Mouse (Mus musculus): ENCODE results near the gene Tet2. TPM values are rescaled to one million over a fixed set of nuclear protein-coding genes. Genes with fewer than 3 reads are reported as not detected.

The Tet2 gene
- polyA plus RNA-seq, 1 experiment from 2014 or later, result 14.5 TPM

DNA sequence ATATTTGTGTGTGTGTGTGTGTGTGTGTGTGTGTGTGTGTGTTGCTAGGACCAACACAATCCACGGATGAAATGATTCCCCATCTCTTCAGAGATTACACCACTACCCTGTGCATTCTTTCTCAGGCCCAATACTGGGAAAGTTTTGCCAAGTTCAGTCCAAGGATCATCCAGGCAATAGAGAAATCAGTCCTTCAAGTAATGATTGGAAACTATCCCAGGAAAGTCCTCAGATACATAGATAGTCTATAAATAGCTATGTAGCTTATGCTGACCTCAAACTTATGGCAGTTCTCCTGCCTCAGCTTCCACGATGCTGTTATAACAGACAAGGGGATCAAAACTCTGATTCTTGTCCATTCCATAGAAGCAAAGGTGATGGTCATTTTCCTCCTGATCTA is 13.8 kb downstream of the Tet2 start:
- H3K9ac ChIP-seq, result no peak overlapping the region
- H3K4me2 ChIP-seq, result no peak overlapping the region
- H3K27ac ChIP-seq, result no peak overlapping the region
- H3K36me3 ChIP-seq, result no peaks in the 10 kb centered on the region
- 0 out of 2 replicates have a peak, but pooled peaks cover 12% of the 10 kb centered on the region for H3K4me1 ChIP-seq
- 63% methylated on average over 2 of the region's 2 CpGs for WGBS
- no peak for ATAC-seq (ENCODE audit: insufficient read depth, low FRiP score, low read depth)
- H3K4me3 ChIP-seq (replicated peaks), result no peak overlapping the region
- no peaks in the 10 kb centered on the region for H3K9me3 ChIP-seq
- H3K27me3 ChIP-seq (replicated peaks), result no peaks in the 10 kb centered on the region

DNA sequence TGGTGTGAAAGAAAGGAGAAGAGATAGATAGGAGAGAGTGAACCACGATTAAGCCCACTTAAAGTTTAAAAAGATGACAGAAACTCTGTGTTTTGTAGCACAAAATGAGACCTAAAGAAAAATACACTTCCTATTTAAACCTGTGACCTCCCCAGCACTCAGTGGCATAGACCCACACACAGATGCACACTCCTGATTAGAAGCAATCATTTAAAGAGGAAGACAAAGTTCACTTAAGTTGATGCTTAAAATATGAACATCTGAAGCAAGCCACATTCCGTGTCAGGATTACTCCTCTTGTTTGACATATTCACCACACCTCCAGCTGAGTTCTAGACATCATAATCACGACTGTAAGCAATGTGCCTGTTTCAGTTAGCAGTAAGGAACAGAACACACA is 14.3 kb downstream of the Tet2 start:
- 52% methylated on average over 3 of the region's 3 CpGs for WGBS
- no peak for ATAC-seq (ENCODE audit: insufficient read depth, low FRiP score, low read depth)
- no peaks in the 10 kb centered on the region for H3K36me3 ChIP-seq

DNA sequence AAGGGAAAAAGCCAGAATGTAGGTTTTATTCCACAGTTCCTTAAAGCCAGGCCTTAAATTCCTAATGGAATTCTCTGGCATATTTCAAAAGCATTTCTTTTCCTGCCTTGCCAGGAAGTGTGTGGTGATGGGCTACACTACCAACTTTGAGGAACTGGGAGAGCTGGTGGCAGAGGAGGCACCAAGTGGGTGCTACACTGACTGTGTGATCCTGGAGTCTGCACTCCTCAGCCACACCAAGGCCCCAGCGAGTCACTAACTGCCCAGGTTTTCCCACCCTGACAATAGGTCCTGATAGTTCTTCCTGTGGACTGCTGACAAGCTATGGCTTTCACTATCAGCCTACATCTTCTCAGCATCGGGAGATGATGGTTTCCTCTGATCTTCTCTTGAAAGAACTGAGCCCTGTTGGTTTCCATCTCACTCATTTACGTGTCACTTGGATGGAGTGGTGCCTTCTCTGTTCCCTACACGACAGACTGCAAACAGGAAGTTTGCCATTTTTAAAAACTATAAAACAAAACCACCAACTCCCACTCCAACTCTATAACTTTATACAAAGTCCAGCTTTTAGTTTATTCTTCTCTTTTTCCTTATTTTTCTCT is 18.7 kb downstream of the Tet2 start:
- H3K4me1 ChIP-seq, result no peaks in the 10 kb centered on the region
- H3K36me3 ChIP-seq, result no peaks in the 10 kb centered on the region
- no peak for ATAC-seq (ENCODE audit: insufficient read depth, low FRiP score, low read depth)
- H3K4me2 ChIP-seq, result no peak overlapping the region
- H3K4me3 ChIP-seq (replicated peaks), result no peak overlapping the region
- H3K9ac ChIP-seq, result no peak overlapping the region
- H3K9me3 ChIP-seq, result no peaks in the 10 kb centered on the region
- no peaks in the 10 kb centered on the region for H3K27me3 ChIP-seq (replicated peaks)
- 72% methylated on average over 4 of the region's 4 CpGs for WGBS
- H3K27ac ChIP-seq, result no peak overlapping the region

More for the DNA sequence above, 14.3 kb downstream of the Tet2 start:
- Histone ChIP-seq H3K4me3 (replicated peaks) (no peak overlapping the region), H3K4me1 (0 out of 2 replicates have a peak, but pooled peaks cover 10% of the 10 kb centered on the region), H3K4me2 (no peak overlapping the region), H3K9ac (no peak overlapping the region), H3K27me3 (replicated peaks) (no peaks in the 10 kb centered on the region), H3K27ac (no peak overlapping the region), H3K9me3 (no peaks in the 10 kb centered on the region)

DNA sequence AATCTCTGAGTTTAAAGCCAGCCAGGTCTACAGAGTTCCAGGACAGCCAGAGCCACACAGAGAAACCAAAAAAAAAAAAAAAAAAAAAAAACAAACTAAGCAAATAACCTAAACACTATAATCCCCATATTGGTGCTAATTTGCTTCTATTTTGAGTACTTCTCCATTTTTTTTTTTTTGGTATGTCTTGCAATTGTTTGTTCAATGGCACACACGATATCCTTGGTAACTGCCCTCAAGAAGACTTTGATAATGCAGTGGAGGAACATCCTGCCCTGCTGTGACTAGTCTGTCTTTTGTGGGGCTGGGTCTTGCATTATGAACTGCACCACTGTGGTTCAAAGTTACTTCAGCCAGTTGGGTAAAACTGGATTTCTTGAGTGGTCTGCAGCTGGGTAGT is 19.4 kb downstream of the Tet2 start:
- H3K36me3 ChIP-seq, result no peaks in the 10 kb centered on the region
- no peaks in the 10 kb centered on the region for H3K9me3 ChIP-seq
- 72% methylated on average over 1 of the region's 1 CpGs for WGBS
- H3K9ac ChIP-seq, result no peak overlapping the region
- ATAC-seq (ENCODE audit: insufficient read depth, low FRiP score, low read depth), result no peak
- H3K27me3 ChIP-seq (replicated peaks), result no peaks in the 10 kb centered on the region
- no peaks in the 10 kb centered on the region for H3K4me1 ChIP-seq
- no peak overlapping the region for H3K4me2 ChIP-seq
- no peak overlapping the region for H3K27ac ChIP-seq
- H3K4me3 ChIP-seq (replicated peaks), result no peak overlapping the region

DNA sequence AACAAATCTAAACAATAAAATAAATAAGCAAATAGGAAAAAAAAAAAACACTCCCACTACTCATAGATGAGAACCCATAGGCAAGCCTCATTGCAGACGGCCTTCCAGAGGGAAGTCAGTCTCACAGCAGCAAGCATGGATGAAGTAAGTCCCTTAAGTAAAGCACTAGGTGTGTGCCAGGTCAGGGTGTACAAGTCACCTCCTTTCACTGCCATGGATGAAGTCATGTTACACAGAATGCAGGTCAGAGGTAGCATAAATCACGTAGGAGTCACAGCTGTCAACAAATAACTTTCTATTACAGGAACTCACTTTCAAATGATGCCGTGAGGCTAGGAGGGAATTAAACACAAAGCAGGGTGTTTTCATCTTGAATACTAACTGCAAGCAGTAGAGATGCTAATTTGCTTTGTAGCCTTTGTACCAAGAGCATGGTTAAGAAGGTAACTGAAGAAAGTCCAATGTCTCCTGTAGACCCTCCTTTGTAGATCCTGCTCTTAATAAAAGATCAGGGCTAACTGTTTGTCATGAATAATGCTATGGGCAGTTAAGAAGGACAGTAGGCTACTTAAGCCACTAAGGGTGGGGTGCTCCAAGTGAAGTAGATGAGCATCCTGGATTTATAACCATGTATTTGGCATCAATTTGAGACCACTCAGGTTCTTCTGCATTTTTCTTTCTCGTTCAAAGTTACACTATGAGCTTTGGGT is 20.4 kb downstream of the Tet2 start:
- WGBS, result 80% methylated on average over 4 of the region's 4 CpGs
- no peaks in the 10 kb centered on the region for H3K27me3 ChIP-seq (replicated peaks)
- no peaks in the 10 kb centered on the region for H3K4me1 ChIP-seq
- no peak overlapping the region for H3K4me3 ChIP-seq (replicated peaks)
- no peak overlapping the region for H3K27ac ChIP-seq
- no peak overlapping the region for H3K4me2 ChIP-seq
- no peaks in the 10 kb centered on the region for H3K9me3 ChIP-seq
- ATAC-seq (ENCODE audit: insufficient read depth, low FRiP score, low read depth), result no peak
- H3K36me3 ChIP-seq, result no peaks in the 10 kb centered on the region
- no peak overlapping the region for H3K9ac ChIP-seq

DNA sequence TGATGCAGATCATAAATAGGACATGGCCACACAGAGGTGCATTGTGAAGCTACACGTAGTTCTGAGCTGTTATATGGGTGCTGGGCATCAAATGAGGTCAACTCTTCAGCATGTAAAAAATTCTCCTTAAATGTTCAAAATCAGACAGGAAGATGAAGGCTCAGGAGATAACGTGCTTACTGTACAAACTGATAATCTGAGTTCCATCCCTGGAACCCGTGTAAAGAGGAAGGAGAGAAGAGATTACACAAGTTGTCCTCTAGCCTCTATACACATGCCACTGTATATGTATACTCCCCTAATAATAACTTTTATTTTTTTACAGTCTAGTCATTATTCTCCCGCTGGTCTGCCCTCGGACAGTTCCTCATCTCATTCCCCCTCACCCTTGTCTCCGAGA is 21.7 kb downstream of the Tet2 start:
- no peaks in the 10 kb centered on the region for H3K27me3 ChIP-seq (replicated peaks)
- no peak overlapping the region for H3K4me2 ChIP-seq
- no peaks in the 10 kb centered on the region for H3K36me3 ChIP-seq
- H3K27ac ChIP-seq, result no peak overlapping the region
- no peak for ATAC-seq (ENCODE audit: insufficient read depth, low FRiP score, low read depth)
- WGBS, result 77% methylated on average over 6 of the region's 6 CpGs
- no peaks in the 10 kb centered on the region for H3K9me3 ChIP-seq
- H3K9ac ChIP-seq, result no peak overlapping the region
- H3K4me1 ChIP-seq, result no peaks in the 10 kb centered on the region
- H3K4me3 ChIP-seq (replicated peaks), result no peak overlapping the region

DNA sequence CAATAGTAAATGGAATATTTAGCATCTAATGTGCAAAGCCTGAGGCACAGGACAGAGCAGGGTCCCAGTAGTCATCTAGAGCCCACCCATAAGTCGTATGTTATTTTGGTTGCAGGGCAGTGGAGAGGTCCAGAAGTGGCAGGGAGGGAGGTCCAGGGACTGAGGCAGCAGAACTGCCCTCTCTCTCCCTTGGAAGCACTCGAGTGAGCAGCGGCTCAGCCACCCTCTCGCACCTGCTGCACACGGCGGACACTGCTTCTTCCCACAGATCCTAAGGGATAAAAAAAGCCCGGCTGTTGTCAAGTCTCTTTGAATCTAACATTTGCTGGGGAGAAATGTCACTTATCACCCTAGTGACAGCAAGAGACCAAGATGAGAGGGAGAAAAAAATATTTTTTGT is 22.6 kb downstream of the Tet2 start:
- H3K27ac ChIP-seq, result no peak overlapping the region
- no peaks in the 10 kb centered on the region for H3K4me1 ChIP-seq
- 74% methylated on average over 7 of the region's 7 CpGs for WGBS
- no peak for ATAC-seq (ENCODE audit: insufficient read depth, low FRiP score, low read depth)
- H3K27me3 ChIP-seq (replicated peaks), result no peaks in the 10 kb centered on the region
- H3K4me3 ChIP-seq (replicated peaks), result no peak overlapping the region
- no peak overlapping the region for H3K9ac ChIP-seq
- no peaks in the 10 kb centered on the region for H3K36me3 ChIP-seq
- no peaks in the 10 kb centered on the region for H3K9me3 ChIP-seq
- H3K4me2 ChIP-seq, result no peak overlapping the region

DNA sequence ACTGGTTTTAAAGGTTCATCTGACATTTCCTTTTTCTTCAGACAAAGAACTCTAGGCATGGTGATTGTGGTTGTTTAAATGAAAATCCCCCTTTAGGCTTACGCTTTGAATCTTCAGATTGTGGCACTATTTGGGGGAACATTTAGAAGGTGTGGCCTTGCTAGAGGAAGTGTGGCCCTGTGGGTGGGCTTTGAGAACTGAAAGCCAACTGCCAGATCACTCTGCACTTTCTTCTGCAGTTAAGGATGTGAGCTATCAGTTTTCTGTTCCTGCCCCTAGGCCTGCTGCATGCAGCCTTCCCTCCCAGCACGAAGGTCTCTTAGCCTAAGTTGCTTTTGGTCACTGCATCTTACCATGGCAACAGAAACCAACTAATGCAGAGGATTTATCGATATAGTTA is 26.1 kb downstream of the Tet2 start:
- no peak overlapping the region for H3K27ac ChIP-seq
- no peak for ATAC-seq (ENCODE audit: insufficient read depth, low FRiP score, low read depth)
- 87% methylated on average over 3 of the region's 3 CpGs for WGBS
- no peaks in the 10 kb centered on the region for H3K27me3 ChIP-seq (replicated peaks)
- H3K4me2 ChIP-seq, result no peak overlapping the region
- H3K4me3 ChIP-seq (replicated peaks), result no peak overlapping the region
- no peak overlapping the region for H3K9ac ChIP-seq
- H3K4me1 ChIP-seq, result no peaks in the 10 kb centered on the region
- H3K36me3 ChIP-seq, result no peaks in the 10 kb centered on the region
- H3K9me3 ChIP-seq, result no peaks in the 10 kb centered on the region

DNA sequence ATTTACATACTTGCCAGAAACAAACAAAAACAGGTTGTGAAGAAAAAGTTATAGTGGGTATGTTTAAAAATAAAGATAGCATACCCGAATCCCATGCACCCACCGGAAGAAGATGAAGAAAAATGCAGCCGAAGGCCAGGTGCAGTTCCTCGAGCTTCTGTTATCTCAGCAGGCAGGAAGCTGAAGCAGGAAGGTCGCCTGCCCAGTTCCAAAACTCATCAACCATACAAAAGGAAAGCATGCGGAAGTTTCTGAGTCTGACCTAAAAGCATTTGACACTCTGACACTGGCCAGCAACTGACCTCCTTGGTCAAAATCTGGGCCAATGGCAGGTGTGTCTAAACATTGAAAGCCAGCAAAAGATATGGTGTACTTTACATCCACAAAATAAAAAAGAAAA is 26.8 kb downstream of the Tet2 start:
- ATAC-seq (ENCODE audit: insufficient read depth, low FRiP score, low read depth), result no peak

DNA sequence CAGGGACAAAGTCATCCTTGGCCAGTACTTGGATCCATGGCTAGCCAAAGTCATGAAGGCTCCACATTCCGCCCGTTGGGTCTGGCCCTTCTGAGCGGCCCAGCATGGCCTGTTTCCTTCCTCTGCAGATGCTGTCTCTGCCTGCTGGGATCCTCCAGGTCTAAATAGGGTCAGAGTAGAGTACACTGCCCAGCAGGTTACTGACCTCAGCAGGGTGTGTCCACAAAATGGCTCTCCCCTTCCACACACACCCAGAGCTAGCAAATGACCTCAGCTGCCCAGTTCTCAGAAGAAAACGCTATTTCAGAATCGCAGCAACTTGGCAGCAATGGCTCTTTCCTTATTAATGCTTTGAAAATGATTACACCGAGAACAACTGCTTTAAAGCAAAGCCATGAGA is 27.5 kb downstream of the Tet2 start:
- no peak overlapping the region for H3K9ac ChIP-seq
- no peak overlapping the region for H3K4me3 ChIP-seq (replicated peaks)
- no peak overlapping the region for H3K4me2 ChIP-seq
- H3K27ac ChIP-seq, result no peak overlapping the region
- H3K36me3 ChIP-seq, result peaks cover 3% of the 10 kb centered on the region; the same call in 1 of the 2 replicates
- H3K27me3 ChIP-seq (replicated peaks), result no peaks in the 10 kb centered on the region
- H3K4me1 ChIP-seq, result no peaks in the 10 kb centered on the region
- WGBS, result 83% methylated on average over 6 of the region's 6 CpGs
- no peak for ATAC-seq (ENCODE audit: insufficient read depth, low FRiP score, low read depth)
- H3K9me3 ChIP-seq, result no peaks in the 10 kb centered on the region

More for the DNA sequence above, 26.8 kb downstream of the Tet2 start:
- 82% methylated on average over 6 of the region's 6 CpGs for WGBS
- H3K27ac ChIP-seq, result no peak overlapping the region
- no peak overlapping the region for H3K4me2 ChIP-seq
- H3K27me3 ChIP-seq (replicated peaks), result no peaks in the 10 kb centered on the region
- H3K4me3 ChIP-seq (replicated peaks), result no peak overlapping the region
- H3K9ac ChIP-seq, result no peak overlapping the region
- H3K4me1 ChIP-seq, result no peaks in the 10 kb centered on the region
- H3K36me3 ChIP-seq, result peaks cover 3% of the 10 kb centered on the region; the same call in 1 of the 2 replicates
- H3K9me3 ChIP-seq, result no peaks in the 10 kb centered on the region

DNA sequence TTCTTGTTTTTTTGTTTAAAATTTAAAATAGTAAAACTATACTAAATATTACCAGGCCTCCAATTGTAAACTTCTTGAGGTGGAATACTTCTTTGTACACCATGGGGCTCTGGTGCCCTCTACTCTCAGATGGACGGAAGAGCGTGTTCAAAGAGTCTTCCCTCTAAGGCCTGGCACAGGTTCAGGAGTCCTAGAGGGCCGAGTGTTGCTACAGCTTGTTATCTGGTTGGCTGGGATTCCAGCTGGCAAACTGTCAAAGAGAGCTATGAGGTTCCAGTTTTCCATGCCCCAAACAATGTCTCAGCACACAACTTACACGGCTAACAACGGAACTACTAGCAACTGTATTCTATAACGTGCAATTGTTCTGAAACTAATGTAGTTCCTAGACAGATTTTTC is 28.8 kb downstream of the Tet2 start:
- WGBS, result 76% methylated on average over 6 of the region's 6 CpGs
- Histone ChIP-seq H3K27ac (no peak overlapping the region), H3K4me2 (no peak overlapping the region), H3K4me3 (replicated peaks) (no peak overlapping the region), H3K36me3 (peaks cover 3% of the 10 kb centered on the region; the same call in 1 of the 2 replicates), H3K4me1 (no peaks in the 10 kb centered on the region), H3K27me3 (replicated peaks) (no peaks in the 10 kb centered on the region), H3K9ac (no peak overlapping the region), H3K9me3 (no peaks in the 10 kb centered on the region)
- no peak for ATAC-seq (ENCODE audit: insufficient read depth, low FRiP score, low read depth)

DNA sequence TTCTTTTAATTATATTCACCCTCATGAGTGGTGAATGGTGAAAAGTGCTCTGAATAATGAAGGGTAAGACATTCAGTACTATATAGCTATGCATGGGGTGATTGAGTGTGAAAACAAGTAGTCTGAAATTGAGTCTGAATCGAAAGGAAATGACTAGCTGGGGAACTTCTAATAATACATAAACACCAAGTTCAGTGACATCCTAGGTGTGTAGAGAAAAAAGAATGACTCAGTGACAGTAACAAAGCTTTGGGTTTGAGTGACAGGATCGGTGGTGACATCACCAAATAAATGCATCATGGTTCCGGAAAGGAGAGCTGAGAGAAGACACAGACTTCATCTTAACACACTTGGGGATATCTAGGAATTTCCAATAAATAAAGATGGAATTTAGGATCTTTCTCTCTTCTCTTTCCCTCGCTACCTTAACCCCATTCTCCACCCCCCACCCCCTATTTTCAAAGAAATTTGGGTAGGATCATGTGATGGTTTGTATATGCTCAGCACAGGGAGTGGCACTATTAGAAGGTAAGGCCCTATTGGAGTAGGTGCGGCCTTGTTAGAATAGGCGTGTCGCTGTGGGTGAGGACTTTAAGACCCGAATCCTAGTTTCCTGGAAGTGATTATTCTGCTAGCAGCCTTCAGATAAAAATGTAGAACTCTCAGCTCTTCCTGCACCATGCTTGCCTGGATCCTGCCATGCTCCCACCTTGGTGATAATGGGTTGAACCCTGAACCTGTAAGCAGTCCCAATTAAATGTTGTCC is 29.6 kb downstream of the Tet2 start:
- WGBS, result 85% methylated on average over 8 of the region's 8 CpGs
- Histone ChIP-seq H3K36me3 (peaks cover 3% of the 10 kb centered on the region; the same call in 1 of the 2 replicates), H3K9ac (no peak overlapping the region), H3K27me3 (replicated peaks) (no peaks in the 10 kb centered on the region), H3K4me1 (no peaks in the 10 kb centered on the region), H3K4me2 (no peak overlapping the region), H3K9me3 (no peaks in the 10 kb centered on the region), H3K4me3 (replicated peaks) (no peak overlapping the region), H3K27ac (no peak overlapping the region)
- no peak for ATAC-seq (ENCODE audit: insufficient read depth, low FRiP score, low read depth)

All from stomach, embryonic 15.5 days (tissue).